In the genomic region with DNA sequence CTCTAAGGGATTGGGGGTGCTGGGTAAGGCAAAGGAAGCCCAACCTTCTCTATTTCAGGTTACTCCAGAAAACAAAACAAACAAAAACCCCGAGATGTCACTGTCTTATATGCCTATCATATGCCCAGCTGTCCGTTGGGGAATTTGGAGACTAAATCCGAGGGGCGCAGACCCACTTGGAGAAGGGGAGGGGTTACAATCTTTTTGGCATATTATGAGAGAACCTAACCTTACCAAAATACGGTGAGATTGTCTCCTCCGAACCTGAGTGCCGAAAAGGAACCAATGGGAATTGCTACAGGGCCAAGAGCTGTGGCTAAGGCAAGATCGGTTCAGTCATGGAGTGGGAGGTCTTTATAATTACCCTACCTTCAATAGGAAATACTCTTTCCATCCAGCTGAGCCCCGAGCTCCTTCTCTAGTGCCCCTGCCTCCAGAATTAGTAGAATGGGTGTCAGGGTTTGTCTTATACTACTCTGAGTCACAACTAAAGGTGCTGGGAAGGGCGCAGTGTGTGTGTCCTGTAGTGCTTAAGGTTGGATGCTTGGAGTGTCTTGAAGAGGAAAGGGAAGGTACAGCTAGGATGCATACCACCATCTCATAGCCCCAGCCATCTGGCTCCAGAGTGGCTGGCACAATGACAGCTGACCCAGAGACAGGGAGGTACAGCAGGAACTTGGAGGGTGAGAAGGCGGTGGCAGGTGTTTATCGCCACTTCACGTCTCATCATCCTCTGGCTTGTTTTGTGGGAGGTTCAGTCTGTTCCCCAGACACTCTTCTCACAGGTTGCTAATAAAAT, we compare ENCODE assay signal across 8 mouse cellular contexts. TPM values are rescaled to one million over a fixed set of nuclear protein-coding genes. Genes with fewer than 3 reads are reported as not detected.
DNase-seq lines count a peak whose midpoint lies in the region; ATAC-seq and TF ChIP-seq lines count a peak whose summit lies in the region.

No protein-coding gene starts in this region.

- no peaks in the 10 kb centered on the region for H3K9me3 ChIP-seq in embryonic facial prominence, embryonic 14.5 days (ENCODE audit: control insufficient read depth, low read length)
- no peaks in the 10 kb centered on the region for H3K9me3 ChIP-seq in hindbrain, embryonic 15.5 days
- no peaks in the 10 kb centered on the region for H3K9me3 ChIP-seq in liver, embryonic 14.5 days (ENCODE audit: control insufficient read depth, low read length)
- H3K9me3 ChIP-seq in neural tube, embryonic 13.5 days: no peaks in the 10 kb centered on the region

- DNase-seq in adrenal gland, adult 2 months: peak; percentile 27
- no peak for DNase-seq in adrenal gland, adult 8-10 months
- peak; percentile 77 for DNase-seq in MN1 (ENCODE audit: low spot score)
- no peak for DNase-seq in embryonic facial prominence, embryonic 14.5 days (ENCODE audit: low spot score)
- peak in 2 of 3 experiments; percentile 67 to 70 for DNase-seq in liver, embryonic 14.5 days (ENCODE audit: low read depth in 3 of 3, low spot score in 3 of 3)
- DNase-seq in embryo, embryonic 11 days: no peak

- H3K36me3 ChIP-seq in embryonic facial prominence, embryonic 14.5 days (ENCODE audit: control insufficient read depth, insufficient read depth, low read length): peaks cover 20% of the 10 kb centered on the region
- H3K36me3 ChIP-seq in hindbrain, embryonic 15.5 days: peaks cover 22% of the 10 kb centered on the region
- peaks cover 18% of the 10 kb centered on the region for H3K36me3 ChIP-seq in liver, embryonic 14.5 days (replicated peaks; ENCODE audit: control insufficient read depth, insufficient read depth, low read depth)
- H3K36me3 ChIP-seq in neural tube, embryonic 13.5 days: peaks cover 21% of the 10 kb centered on the region

- no peak for TF ChIP-seq CTCF in liver, embryonic 14.5 days (IDR thresholded peaks at IDR 0.05; ENCODE audit: low read depth)

- TF ChIP-seq EP300 in liver, embryonic 14.5 days (IDR thresholded peaks at IDR 0.05; ENCODE audit: low read depth): no peak

- peak overlapping the region; percentile 95 for H3K4me2 ChIP-seq in embryonic facial prominence, embryonic 14.5 days (ENCODE audit: low read depth, low read length)
- peak overlapping the region; percentile 91 for H3K4me2 ChIP-seq in hindbrain, embryonic 15.5 days
- H3K4me2 ChIP-seq in liver, embryonic 14.5 days (ENCODE audit: low read depth): peak overlapping the region; percentile 88
- H3K4me2 ChIP-seq in neural tube, embryonic 13.5 days: peak overlapping the region; percentile 92

- H3K9ac ChIP-seq in embryonic facial prominence, embryonic 14.5 days (ENCODE audit: low read depth, low read length): peak overlapping the region; percentile 78
- peak overlapping the region; percentile 84; the same call in 1 of the 2 replicates for H3K9ac ChIP-seq in hindbrain, embryonic 15.5 days
- H3K9ac ChIP-seq in liver, embryonic 14.5 days (replicated peaks): peak overlapping the region; percentile 92
- H3K9ac ChIP-seq in neural tube, embryonic 13.5 days: peak overlapping the region; percentile 88

- no peaks in the 10 kb centered on the region for H3K27me3 ChIP-seq in embryonic facial prominence, embryonic 14.5 days (replicated peaks; ENCODE audit: control insufficient read depth, insufficient read depth, low read length)
- H3K27me3 ChIP-seq in hindbrain, embryonic 15.5 days: no peaks in the 10 kb centered on the region
- H3K27me3 ChIP-seq in liver, embryonic 14.5 days (ENCODE audit: control insufficient read depth, insufficient read depth, low read length): no peaks in the 10 kb centered on the region
- H3K27me3 ChIP-seq in neural tube, embryonic 13.5 days: no peaks in the 10 kb centered on the region

- ATAC-seq in embryonic facial prominence, embryonic 14.5 days (ENCODE audit: low read depth): no peak
- ATAC-seq in hindbrain, embryonic 15.5 days (ENCODE audit: low FRiP score, low read depth): no peak
- ATAC-seq in liver, embryonic 14.5 days (ENCODE audit: insufficient read depth): peak; percentile 21; the same call in 1 of the 2 replicates
- no peak for ATAC-seq in neural tube, embryonic 13.5 days (ENCODE audit: low read depth)

- H3K4me3 ChIP-seq in embryonic facial prominence, embryonic 14.5 days (ENCODE audit: low read depth, low read length): peak overlapping the region; percentile 84
- H3K4me3 ChIP-seq in hindbrain, embryonic 15.5 days: peak overlapping the region; percentile 82
- peak overlapping the region; percentile 74 to 100 for H3K4me3 ChIP-seq in liver, embryonic 14.5 days (ENCODE audit: insufficient read depth in 1 of 2, low read depth in 2 of 2, low read length in 2 of 2)
- H3K4me3 ChIP-seq in neural tube, embryonic 13.5 days: peak overlapping the region; percentile 74

- WGBS in embryonic facial prominence, embryonic 14.5 days: 28% methylated on average over 13 of the region's 13 CpGs
- 22% methylated on average over 13 of the region's 13 CpGs for WGBS in hindbrain, embryonic 15.5 days
- 22% methylated on average over 13 of the region's 13 CpGs for WGBS in liver, embryonic 14.5 days (ENCODE audit: insufficient replicate concordance)
- 22% methylated on average over 13 of the region's 13 CpGs for WGBS in neural tube, embryonic 13.5 days

- peak overlapping the region; percentile 89 for H3K27ac ChIP-seq in embryonic facial prominence, embryonic 14.5 days (replicated peaks; ENCODE audit: low read depth, low read length)
- peak overlapping the region; percentile 86 for H3K27ac ChIP-seq in hindbrain, embryonic 15.5 days (replicated peaks)
- H3K27ac ChIP-seq in liver, embryonic 14.5 days: peak overlapping the region; percentile 96
- H3K27ac ChIP-seq in neural tube, embryonic 13.5 days (replicated peaks): peak overlapping the region; percentile 93

- H3K4me1 ChIP-seq in embryonic facial prominence, embryonic 14.5 days (ENCODE audit: control insufficient read depth, insufficient read depth, low read length): peaks cover 37% of the 10 kb centered on the region
- H3K4me1 ChIP-seq in hindbrain, embryonic 15.5 days (replicated peaks): peaks cover 54% of the 10 kb centered on the region
- H3K4me1 ChIP-seq in liver, embryonic 14.5 days (replicated peaks; ENCODE audit: control insufficient read depth in 2 of 2, insufficient read depth in 2 of 2, low read length in 1 of 2): peaks cover 44 to 54% of the 10 kb centered on the region in 2 experiments
- H3K4me1 ChIP-seq in neural tube, embryonic 13.5 days (replicated peaks): peaks cover 61% of the 10 kb centered on the region

RNA-seq across cellular contexts. Expression of gene Baz2a, which starts 2.3 kb away (rescaled TPM):
- total RNA-seq in adrenal gland, adult 2 months (2021): 10 to 100 TPM; 40.8 to 49.6 TPM
- polyA plus RNA-seq in adrenal gland, adult 2 months (2012; rRNA removed): 24.5 and 31.6 TPM in 2 replicates
- 10 to 100 TPM; 52.9 to 78.0 (median 62.7) TPM for total RNA-seq in adrenal gland, adult 8-10 months (2022)
- polyA plus RNA-seq in embryonic facial prominence, embryonic 14.5 days (2014; fragmentation: Nextera tagmentation; extraction: Ambion mirVana): 15.7 and 18.8 TPM in 2 replicates
- polyA plus RNA-seq in hindbrain, embryonic 15.5 days (2015; fragmentation: Nextera tagmentation; extraction: Ambion mirVana): 8.1 and 8.3 TPM in 2 replicates
- polyA plus RNA-seq in liver, embryonic 14.5 days (2012; rRNA removed): 9.5 TPM in 2 replicates
- polyA plus RNA-seq in liver, embryonic 14.5 days (2014; fragmentation: Nextera tagmentation; extraction: Ambion mirVana): 9.1 and 10.3 TPM in 2 replicates
- 10.9 and 12.2 TPM in 2 replicates for polyA plus RNA-seq in neural tube, embryonic 13.5 days (2015; fragmentation: Nextera tagmentation; extraction: Ambion mirVana)

RNA-seq across cellular contexts. Expression of gene Atp5b, which starts 10.6 kb away (rescaled TPM):
- 1,000 to 10,000 TPM; 2,694 to 3,346 TPM for total RNA-seq in adrenal gland, adult 2 months (2021)
- polyA plus RNA-seq in adrenal gland, adult 2 months (2012; rRNA removed): 7,039 and 9,498 TPM in 2 replicates
- 1,000 to 10,000 TPM; 1,737 to 2,601 (median 2,176) TPM for total RNA-seq in adrenal gland, adult 8-10 months (2022)
- polyA plus RNA-seq in embryonic facial prominence, embryonic 14.5 days (2014; fragmentation: Nextera tagmentation; extraction: Ambion mirVana): 2,069 and 2,210 TPM in 2 replicates
- 2,267 and 2,290 TPM in 2 replicates for polyA plus RNA-seq in hindbrain, embryonic 15.5 days (2015; fragmentation: Nextera tagmentation; extraction: Ambion mirVana)
- polyA plus RNA-seq in liver, embryonic 14.5 days (2012; rRNA removed): 910 and 999 TPM in 2 replicates
- 1,823 and 1,877 TPM in 2 replicates for polyA plus RNA-seq in liver, embryonic 14.5 days (2014; fragmentation: Nextera tagmentation; extraction: Ambion mirVana)
- polyA plus RNA-seq in neural tube, embryonic 13.5 days (2015; fragmentation: Nextera tagmentation; extraction: Ambion mirVana): 2,119 and 2,171 TPM in 2 replicates

RNA-seq across cellular contexts. Expression of gene Ptges3, which starts 34.9 kb away (rescaled TPM):
- 100 to 1,000 TPM; 179 to 195 TPM for total RNA-seq in adrenal gland, adult 2 months (2021)
- polyA plus RNA-seq in adrenal gland, adult 2 months (2012; rRNA removed): 124 and 151 TPM in 2 replicates
- total RNA-seq in adrenal gland, adult 8-10 months (2022): 100 to 1,000 TPM; 128 to 203 (median 146) TPM
- polyA plus RNA-seq in embryonic facial prominence, embryonic 14.5 days (2014; fragmentation: Nextera tagmentation; extraction: Ambion mirVana): 450 and 475 TPM in 2 replicates
- 371 and 395 TPM in 2 replicates for polyA plus RNA-seq in hindbrain, embryonic 15.5 days (2015; fragmentation: Nextera tagmentation; extraction: Ambion mirVana)
- 20.9 and 40.1 TPM in 2 replicates for polyA plus RNA-seq in liver, embryonic 14.5 days (2012; rRNA removed)
- polyA plus RNA-seq in liver, embryonic 14.5 days (2014; fragmentation: Nextera tagmentation; extraction: Ambion mirVana): 233 and 244 TPM in 2 replicates
- 448 and 456 TPM in 2 replicates for polyA plus RNA-seq in neural tube, embryonic 13.5 days (2015; fragmentation: Nextera tagmentation; extraction: Ambion mirVana)

RNA-seq across cellular contexts. Expression of gene Naca, which starts 58.3 kb away (rescaled TPM):
- total RNA-seq in adrenal gland, adult 2 months (2021): 100 to 1,000 TPM; 607 to 630 TPM
- polyA plus RNA-seq in adrenal gland, adult 2 months (2012; rRNA removed): 178 and 209 TPM in 2 replicates
- total RNA-seq in adrenal gland, adult 8-10 months (2022): 100 to 1,000 TPM; 560 to 666 (median 578) TPM
- polyA plus RNA-seq in embryonic facial prominence, embryonic 14.5 days (2014; fragmentation: Nextera tagmentation; extraction: Ambion mirVana): 847 and 859 TPM in 2 replicates
- 494 and 518 TPM in 2 replicates for polyA plus RNA-seq in hindbrain, embryonic 15.5 days (2015; fragmentation: Nextera tagmentation; extraction: Ambion mirVana)
- polyA plus RNA-seq in liver, embryonic 14.5 days (2012; rRNA removed): 160 and 272 TPM in 2 replicates
- polyA plus RNA-seq in liver, embryonic 14.5 days (2014; fragmentation: Nextera tagmentation; extraction: Ambion mirVana): 519 and 530 TPM in 2 replicates
- polyA plus RNA-seq in neural tube, embryonic 13.5 days (2015; fragmentation: Nextera tagmentation; extraction: Ambion mirVana): 612 and 618 TPM in 2 replicates

Comparison
In these comparisons a context has a peak if more than half of its experiments do, and no peak if none do; other contexts are left out.
1. DNase-seq: peak in adrenal gland, adult 2 months (single experiment), MN1 (single experiment) and liver, embryonic 14.5 days (2 of 3); none in adrenal gland, adult 8-10 months (single experiment), embryonic facial prominence, embryonic 14.5 days (single experiment) and embryo, embryonic 11 days (single experiment).
2. Peak in every context shown above with its lines, with median percentiles within 50 percentile points of each other: H3K27ac ChIP-seq, H3K4me2 ChIP-seq, H3K4me3 ChIP-seq and H3K9ac ChIP-seq.